Mouse (Mus musculus): Measurements from ENCODE around the gene Hmga1b.

DNA sequence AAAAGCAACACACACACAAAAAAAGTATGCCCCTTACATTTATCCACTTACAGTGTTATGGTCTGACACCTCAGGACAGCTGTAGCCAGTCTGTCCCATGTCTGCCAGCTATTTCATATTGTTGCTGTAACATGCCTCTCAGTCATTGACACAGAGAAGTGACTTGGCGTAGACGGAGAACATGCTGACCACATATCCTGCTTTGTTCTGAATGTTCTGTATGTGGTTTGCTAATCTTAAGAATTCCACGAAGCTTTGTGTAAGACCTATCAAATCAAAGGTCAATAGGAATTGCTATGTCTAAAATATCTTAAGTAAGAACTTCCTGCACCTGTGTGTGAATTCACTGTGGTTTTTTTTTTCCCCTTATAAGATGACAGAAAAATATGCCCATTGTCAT lies 35.6 kb downstream of the Hmga1b start:
- no peak for TF ChIP-seq CTCF (IDR thresholded peaks at IDR 0.05)
- TF ChIP-seq EP300 (IDR thresholded peaks at IDR 0.05) = peak; percentile 80
